Mouse (Mus musculus) neural tube, embryonic 10.5 days (tissue): ENCODE results near the gene Aqp11.

Experiments used
- DNase-seq: peaks from one replicate; pipeline ENCODE4 v3.0.0-alpha.2; 2017; ENCODE audit warnings: low spot score; ENCODE audit errors: extremely low spot score

Gene Aqp11

DNA sequence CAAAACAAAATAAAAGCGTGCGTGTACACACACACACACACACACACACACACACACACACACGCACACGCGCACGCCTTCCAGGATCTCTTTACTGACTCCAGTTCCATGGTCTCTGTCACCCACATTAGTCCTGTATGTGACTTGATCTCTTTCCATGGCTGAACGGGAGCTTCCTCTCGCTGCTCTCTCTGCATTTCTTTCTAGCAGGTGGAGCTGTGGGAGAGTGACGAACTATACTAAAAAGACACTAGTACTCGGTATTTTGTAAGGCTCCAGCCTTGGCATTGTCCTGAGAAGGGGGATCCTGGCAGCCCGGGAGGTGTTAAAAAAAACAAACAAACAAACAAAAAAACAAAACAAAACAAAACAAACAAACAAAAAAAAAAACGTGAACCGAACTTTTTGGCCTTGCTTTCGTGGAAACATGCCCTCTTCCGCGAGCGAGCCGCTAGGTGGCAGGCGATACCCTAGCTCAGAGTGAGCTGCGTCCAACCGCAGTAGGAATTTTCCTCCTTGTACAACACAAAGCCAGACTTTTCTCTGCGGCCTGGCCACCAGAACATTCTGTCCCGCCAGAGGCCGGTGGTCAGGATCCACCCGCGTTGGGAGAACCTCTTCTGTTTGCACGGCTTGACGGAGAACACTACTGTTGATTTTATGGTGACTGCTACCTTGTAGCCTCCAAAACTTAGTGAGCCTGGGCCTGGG is 9.9 kb upstream of the Aqp11 start:
- peak; percentile 78 for DNase-seq

DNA sequence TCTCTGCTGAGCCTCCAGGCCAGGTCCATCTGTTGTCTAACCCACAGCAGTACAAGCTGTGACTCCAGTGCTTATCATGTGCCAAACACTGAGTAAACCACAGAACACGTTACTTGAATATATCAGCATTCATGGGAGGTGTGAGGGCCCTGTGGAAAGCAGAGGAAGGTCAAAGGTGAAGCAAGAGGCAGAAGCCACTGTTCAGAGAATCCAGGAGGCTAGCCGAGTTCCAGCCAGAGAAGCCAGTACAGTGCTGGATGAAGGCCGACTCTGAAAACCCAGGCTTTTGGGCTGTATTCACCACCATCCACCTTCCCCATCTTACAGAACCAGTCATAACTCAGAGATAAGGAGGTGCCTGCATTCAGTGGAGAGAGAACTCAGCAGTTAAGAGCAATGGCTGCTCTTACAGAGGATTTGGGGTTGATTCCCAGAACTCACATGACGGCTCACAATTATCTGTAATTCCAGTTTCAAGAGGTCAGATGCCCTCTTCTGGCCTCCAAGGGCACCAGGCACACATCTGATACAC is 9.2 kb upstream of the Aqp11 start:
- no peak for DNase-seq

DNA sequence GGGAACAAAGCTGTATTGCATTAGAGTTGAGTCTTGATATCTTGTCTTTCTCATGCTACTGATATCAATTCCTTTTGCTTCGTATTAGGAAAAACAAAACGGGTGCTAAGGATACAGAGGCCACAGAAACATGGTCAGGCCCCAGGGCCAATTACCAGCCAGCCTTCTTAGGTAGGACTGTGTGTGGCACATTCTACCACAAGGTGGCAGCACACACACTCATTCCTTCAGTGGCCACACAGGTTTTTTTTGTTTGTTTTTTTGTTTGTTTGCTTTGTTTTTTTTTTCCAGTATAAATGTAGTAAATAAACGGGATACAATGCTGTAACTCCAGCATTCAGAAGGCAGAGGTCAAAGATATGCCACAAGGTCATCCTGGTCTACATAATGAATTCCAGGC is 7.2 kb upstream of the Aqp11 start:
- DNase-seq, result peak; percentile 44

DNA sequence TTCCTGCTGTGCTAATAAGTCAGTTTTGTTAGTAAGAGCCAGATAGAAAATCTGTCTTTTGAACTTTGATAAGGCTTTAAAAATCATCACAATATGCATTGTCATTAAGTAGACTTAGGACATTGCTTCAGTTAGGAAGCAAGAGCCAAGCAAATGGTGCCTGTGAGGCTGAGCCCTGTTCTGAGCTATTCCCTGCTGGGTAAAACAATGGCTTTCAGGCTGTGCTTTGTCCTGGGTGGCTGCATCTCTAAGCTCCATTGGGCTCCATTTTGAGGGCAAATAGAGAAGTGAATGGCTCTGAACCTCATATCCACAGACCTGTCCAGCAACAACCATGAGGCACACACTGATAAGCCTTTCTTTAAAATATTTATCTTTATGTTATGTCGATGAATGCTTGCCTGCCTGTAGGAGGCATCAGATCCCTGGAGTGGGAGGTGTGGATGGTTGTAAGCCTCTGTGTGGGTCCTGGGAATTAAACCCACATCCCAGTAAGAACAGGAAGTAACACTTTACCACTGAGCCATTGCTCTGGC is 3.7 kb upstream of the Aqp11 start:
- DNase-seq, result no peak

DNA sequence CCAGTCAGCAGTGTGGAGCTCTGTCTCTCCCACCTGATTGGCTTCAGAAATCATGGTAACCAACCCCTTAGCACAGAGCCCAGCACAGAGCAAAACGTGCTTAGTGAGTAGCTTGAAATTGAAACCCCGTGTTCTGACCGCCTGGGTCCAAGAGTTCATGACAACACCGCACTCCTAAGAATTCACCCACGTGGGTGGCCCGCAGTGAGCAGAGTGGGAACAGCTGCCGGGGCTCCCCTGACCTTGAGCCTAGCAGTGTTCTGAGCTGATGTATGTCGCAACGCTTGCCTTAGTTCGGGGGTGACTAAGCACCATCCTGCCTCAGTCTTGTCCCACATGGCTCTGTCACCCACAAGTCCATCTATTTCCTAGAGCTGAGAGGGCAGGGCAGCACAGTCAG is 2.9 kb upstream of the Aqp11 start:
- DNase-seq, result no peak

DNA sequence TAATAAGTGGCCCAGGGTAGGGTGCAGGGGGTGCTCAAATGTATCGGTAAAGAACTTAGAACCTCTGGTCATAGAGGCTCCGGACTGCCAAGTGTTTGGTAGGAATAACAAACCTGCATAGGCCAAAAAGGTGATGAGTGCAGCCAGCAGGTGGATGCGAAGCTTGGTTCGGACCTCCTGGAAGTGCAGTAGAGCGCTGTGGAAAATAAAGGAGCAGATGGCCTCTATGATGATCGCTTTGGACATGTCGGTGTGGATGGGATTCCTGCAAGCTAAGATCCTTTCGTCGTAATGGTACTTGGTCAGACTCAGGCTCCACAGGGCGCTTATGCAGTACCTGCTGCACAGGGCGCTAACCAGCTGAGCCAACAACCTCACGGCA is 842 bp downstream of the Aqp11 start:
- DNase-seq, result peak; percentile 26

DNA sequence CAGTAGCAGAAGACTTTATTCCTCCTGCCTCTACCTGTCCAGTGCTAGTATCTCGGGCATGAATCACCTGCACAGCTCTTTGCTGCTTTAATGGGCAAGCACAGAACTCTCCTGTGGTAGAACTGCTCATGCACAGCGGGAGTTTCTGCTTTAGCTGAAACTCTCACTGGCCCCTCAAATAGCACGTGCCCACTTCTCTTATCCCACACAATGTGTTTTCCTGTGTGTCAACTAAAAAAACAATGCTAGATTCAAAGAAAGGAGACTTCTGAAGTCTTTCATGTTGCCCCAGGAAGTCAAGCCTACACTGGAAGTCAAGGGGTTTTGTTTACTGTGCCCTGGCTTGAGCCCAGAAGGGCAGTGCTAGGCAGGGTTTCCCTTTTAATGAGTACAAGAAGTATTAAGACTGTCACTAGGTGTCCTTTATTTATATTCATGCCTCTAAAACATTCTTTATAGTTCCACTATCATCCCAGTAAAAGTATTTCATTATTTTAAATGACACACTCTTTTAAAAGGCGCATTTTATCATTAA is 2.1 kb downstream of the Aqp11 start:
- no peak for DNase-seq

DNA sequence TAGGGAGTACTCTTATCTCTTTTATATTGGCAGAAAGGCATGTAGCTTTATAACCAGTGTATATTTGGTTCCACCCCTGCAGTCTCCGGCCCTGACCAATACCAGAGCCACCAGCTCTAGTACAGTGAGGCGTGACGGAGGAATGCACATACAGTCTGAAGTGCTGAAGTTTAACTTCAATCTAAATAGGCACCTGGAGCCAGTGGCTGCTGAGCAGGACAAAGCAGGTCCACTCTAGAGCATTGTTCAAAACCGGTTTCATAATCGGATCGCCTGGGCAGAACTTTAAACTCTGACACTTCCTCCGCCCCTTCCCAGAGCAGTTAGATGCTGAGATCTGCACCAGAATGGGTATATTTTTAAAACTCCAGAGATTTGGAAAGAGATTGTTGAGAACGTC is 3.1 kb downstream of the Aqp11 start:
- no peak for DNase-seq

DNA sequence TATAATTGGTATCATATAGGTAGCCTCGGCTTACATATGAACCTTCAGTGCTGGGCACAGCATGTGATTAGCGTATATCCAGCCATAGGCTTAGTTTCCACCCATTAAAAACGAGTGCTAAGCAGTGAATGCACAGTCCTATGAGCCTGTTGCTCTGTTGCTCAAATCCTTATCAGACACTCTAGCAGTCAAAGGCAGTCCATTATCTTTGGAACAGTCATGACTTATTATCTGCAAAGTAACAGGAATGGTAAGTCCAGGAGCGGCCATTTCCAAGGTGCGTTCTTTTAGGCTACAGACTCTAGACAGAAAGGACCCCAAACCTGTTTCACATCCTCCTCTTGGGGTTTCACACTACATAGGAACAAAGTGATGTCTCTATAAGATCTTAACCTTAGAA is 4.5 kb downstream of the Aqp11 start:
- DNase-seq, result no peak

DNA sequence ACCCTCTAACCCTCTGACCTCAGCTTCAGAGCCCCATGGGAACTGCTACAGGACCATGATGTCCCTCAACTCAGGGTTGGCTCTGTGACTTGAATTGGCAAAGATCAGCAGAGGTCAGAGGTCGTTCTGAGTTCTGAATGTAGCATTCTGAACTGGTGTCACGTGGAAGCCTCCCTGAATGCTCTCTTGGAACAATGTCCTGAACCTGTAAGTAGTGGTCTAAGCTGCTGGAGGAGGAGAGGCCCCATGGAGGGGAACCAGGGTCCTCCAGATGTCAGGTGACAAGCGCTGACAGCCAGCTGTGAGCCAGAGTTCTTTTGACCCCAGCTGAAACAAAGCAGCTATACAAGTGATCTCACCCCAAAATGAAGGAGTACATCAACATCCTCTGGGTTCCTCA is 7.7 kb downstream of the Aqp11 start:
- no peak for DNase-seq

DNA sequence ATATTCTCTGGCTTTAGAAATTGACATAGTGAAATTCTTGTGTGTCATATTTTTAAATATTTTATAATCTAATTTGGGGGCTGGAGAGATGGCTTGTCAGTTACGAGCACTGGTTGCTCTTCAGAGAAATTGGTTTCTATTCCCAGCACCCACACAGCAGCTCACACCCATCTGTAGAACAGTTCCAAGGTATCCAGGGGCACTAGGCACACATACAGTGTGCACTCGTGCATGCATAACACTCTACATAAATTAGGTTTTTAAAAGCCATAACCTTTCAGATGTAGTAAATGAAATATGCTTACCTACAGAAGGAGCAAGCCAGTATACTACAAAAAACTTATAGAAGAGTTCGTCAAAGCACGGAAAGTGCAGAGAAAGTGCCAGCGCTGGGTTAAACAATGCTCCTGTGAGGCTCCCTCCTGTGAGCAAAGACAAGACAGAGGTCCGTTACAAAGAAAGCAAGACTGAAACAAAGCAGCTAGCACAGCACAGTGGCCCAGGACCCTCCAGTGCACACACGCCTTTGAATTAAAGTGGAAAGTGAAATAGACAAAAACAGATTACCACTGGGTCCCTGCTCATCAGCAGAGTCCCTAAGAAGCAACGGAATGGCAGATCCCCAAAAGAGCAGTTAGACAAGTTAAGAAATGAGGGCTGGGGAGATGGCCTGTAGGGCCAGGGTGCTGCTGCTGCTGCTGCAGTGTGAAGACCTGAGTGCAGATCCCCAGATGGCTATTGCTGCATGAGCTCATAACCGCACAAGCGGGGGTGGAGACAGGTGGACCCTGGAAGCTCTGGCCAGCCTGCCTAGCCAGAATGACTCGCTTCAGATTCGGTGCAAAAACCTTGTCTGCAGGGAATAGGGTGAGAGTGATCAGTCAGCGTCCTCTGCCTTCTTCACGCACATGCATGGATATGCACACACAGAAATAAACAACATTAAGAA is 9.1 kb downstream of the Aqp11 start:
- DNase-seq, result no peak

DNA sequence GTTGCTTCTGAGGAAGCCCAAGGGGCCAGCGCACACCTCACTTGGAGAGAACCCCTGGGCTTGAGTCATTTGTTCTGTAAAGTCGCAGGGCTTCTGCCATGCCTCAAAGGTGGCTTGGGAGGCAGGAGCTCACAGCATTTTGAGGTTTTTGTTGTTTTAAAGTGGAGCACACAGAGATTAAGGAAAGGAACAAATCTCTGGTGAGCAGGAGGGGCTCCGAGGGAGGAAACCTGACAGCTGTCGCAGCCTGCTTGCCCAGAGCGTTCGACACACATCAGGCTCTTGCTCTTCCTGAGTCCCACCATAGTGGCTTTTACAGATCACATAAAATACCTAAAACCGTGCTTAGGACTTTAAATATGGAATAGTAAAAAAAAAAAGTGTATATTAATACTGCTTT is 11.3 kb downstream of the Aqp11 start:
- no peak for DNase-seq

DNA sequence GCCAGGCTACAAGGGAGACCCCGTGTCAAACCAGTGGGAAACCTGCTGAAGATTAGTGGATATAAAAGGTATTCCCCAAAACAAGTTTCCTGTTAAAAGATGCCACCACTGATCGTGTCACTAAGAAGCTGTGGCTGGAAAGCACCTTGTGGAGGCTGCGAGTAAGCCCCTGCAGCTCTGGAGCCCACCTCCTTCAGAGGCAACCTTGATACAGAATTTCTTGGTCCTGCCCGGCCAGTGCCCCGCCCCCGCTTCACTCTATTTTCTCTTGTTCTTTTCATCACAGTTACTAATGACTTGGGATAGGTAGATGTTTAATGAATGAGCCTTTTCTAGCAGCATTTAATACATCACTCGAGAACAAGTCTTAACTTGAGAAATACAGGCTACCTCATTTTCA is 12.0 kb downstream of the Aqp11 start:
- no peak for DNase-seq

DNA sequence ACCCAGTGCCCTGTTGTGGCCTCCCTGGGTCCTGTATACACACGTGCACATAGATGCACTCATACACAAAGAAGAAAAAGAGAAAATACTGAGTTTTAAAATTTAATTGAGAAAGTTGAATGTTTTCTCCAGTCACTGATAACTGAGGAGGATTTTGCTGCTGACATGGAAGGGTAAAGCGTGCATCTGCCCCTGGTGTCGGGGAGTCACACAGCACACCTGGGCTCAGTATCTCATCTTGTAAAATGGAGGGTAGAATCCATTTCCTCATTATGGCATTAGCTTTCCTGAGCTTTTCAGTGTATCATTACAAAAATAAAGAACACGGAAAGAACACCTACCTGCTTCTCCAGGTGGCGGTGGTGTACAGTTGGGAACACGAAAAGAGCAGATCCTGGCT is 12.7 kb downstream of the Aqp11 start:
- DNase-seq, result no peak

DNA sequence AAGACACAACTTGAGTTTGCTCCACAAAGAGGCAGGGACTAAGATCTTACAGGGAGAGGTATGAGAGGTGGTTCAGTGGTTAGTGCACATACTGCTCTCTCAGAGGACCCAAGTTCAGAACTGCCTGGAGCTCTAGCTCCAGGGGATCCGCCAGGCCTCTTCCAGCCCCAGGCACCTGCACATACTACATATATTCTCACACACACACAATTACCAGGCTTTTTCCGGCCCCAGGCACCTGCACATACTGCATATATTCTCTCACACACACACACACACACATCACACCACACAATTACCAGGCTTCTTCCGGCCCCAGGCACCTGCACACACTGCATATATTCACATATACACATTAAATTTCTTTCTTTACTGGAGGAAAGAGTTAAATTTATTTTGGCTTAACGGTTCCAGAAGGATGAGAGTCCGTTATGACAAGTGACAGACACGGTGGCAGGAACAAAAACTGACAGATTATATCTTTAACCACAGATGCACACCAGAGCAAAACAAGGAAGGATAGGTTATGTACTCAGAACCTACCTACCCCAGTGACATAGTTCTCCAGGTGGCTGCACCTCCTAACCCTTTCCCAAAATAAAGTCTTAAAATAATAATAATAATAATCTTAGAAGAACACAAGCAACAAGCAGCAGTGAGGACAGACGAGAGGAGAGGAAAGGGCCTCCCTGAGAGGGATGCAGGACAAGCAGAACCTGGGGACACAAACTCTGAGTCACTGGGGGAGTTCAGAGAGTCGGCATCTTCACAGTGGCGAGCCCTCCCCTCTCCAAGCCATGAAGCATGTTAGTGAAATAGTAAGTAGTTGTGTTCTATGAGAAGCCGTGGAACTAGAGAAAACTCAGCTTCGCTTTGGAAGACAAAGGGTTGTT is 14.2 kb downstream of the Aqp11 start:
- no peak for DNase-seq

DNA sequence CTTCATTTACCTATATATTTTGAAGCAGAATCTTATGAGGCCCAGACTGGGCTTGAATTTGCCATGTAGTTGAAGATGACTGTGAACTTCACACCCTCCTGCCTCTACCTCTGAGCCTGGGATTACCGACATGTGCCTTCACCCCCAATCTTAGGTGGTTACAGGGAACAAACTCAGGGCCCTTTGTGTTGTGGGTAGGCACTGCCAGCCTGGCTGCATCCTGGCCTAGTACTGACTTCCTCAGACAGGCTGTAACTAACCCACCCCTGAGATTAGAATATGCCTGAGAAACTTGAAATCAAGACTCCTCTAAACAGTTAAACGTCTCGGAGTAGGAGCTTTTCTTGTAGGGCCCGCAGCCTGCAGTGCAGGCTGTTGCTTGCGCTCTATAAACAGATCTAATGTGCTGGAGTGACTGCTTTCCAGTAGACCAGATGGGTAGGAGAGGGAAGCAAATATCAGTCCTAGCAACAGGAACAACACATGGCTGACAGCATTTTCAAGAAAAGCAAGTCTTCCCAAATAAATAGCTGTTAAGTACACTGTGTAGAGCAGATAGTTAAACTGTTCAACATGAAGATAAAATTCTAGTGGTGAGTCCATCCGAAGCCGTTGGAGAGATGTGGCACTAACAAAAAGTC is 15.7 kb downstream of the Aqp11 start:
- no peak for DNase-seq

DNA sequence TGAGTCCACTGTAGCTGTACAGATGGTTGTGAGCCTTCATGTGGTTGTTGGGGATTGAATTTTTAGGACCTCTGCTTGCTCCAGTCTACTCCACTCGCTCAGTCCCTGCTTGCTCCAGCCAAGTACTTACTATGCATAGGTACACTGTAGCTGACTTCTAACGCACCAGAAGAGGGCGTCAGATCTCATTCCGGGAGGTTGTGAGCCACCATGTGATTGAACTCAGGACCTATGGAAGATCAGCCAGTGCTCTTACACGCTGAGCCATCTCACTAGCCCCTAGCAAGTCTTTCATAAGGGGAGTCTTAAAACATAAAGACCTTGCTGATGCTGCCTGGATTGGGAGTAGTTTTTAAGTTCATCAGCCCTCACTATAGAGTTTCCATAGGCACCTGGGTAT is 18.0 kb downstream of the Aqp11 start:
- DNase-seq, result no peak

DNA sequence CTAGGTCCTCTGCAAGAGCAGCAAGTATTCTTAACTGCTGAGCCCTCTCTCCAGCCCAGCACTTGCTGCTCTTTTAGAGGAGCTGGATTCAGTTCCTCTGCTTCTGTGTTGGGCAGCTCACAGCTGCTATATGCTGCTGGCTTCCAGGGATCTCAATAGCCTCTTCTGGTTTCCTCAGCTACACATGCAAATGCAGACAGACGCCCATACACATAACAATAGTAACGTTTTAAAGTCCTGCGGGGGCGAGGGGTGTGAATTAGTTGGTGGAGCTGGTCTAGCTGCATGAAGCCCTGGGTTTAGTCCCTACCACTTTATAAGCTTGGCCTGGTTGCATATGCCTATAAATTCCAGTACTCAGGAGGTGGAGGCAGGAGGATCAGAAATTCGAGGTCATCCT is 19.0 kb downstream of the Aqp11 start:
- DNase-seq, result no peak

DNA sequence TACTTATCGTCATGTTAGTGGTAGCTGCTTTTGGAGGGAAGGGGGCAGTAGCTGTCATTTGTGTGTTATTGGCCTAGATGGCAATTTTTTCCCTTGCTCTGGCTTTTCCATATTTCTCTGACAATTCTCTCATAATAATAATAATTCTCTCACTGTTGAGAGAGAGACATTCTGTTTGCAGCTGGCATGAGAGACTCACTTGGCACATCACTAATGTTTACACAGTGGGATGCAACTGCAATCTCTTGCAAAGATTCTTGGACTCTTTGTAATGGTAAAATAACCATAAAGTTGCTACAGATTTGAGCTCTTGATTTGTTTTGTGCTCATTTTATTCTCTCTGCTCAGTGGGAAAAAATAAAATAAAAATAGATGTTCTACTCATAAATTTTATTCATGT is 20.8 kb downstream of the Aqp11 start:
- no peak for DNase-seq

DNA sequence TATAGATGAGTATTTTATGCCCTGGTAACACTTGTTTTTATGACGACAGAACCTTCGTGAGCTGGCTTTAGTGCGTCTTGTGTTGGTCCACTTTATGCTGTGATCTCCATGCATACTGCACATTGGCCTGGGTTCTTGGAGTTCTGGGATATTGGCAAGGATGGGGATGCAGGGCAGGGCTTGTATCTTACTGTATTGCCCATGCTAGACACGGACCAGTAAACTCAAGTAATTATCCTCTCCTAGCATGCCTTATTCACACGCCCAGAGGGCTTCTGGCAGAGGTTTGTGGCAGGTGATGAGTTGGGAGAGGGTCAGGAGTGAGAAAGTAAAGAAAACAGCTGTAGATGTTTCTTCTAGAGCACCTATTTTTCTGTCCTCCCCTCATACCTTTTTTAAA is 23.4 kb downstream of the Aqp11 start:
- no peak for DNase-seq

DNA sequence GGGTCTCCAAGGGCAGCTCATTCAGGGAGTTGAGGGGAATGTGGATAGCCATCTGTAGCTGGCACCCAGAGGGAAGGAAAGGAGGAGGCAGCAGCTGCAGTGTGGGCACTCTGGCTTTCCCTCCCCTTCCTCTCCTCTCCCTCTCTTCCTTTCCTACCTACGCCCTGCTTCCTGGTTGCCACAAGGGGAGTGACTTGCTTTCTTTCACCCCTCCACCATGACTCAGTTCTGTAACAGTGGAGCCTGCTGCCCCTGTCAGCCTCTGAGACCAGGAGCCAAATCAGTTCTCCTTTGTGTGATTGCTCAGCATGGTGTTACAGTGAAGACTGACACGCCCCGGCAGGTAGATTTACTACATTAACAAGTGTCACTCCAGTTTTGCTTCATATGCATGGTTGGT is 28.9 kb downstream of the Aqp11 start:
- DNase-seq, result no peak
